Mouse (Mus musculus) c-Kit-positive CD71-positive TER-119-negative erythroid progenitor cells, embryonic 14.5 days (primary cell): ENCODE data around the gene Ube2b.

ENCODE experiments used
- DNase-seq: peaks from one replicate; pipeline ENCODE4 v3.0.0-alpha.2; 2013; ENCODE audit warnings: low read depth

The Ube2b gene

GRCm38 (mm10) chr11:51935636-51936434 is 64.7 kb downstream of the Ube2b start:
- DNase-seq: no peak
